Comparison of ENCODE assay signal across 8 mouse cellular contexts in genomic region chr8:83773452-83773846, GRCm38 (mm10). TPM values are rescaled to one million over a fixed set of nuclear protein-coding genes. Genes with fewer than 3 reads are reported as not detected.
A peak's percentile ranks its signal among the peaks of the same experiment; 100 is the strongest.
DNase-seq lines count a peak whose midpoint lies in the region; ATAC-seq and TF ChIP-seq lines count a peak whose summit lies in the region.

No protein-coding gene starts in this region.

- no peaks in the 10 kb centered on the region for H3K9me3 ChIP-seq in forebrain, embryonic 14.5 days (replicated peaks; ENCODE audit: control insufficient read depth, low read length)
- no peaks in the 10 kb centered on the region for H3K9me3 ChIP-seq in limb, embryonic 13.5 days
- H3K9me3 ChIP-seq in neural tube, embryonic 15.5 days (replicated peaks) = no peaks in the 10 kb centered on the region

- H3K4me3 ChIP-seq in left cerebral cortex, adult 2 months = peak overlapping the region; percentile 45
- H3K4me3 ChIP-seq in forebrain, embryonic 14.5 days (ENCODE audit: low read depth, low read length) = peak overlapping the region; percentile 32; the same call in 1 of the 2 replicates
- H3K4me3 ChIP-seq in limb, embryonic 13.5 days = peak overlapping the region; percentile 40
- H3K4me3 ChIP-seq in neural tube, embryonic 15.5 days (replicated peaks) = peak overlapping the region; percentile 35; the same call in 1 of the 2 replicates

- H3K9ac ChIP-seq in forebrain, embryonic 14.5 days (ENCODE audit: low read length) = no peak overlapping the region
- H3K9ac ChIP-seq in limb, embryonic 13.5 days = no peak overlapping the region
- H3K9ac ChIP-seq in neural tube, embryonic 15.5 days (replicated peaks) = no peak overlapping the region

- H3K4me2 ChIP-seq in forebrain, embryonic 14.5 days (ENCODE audit: low read length) = peak overlapping the region; percentile 67
- peak overlapping the region; percentile 68 for H3K4me2 ChIP-seq in limb, embryonic 13.5 days (replicated peaks)
- peak overlapping the region; percentile 64 for H3K4me2 ChIP-seq in neural tube, embryonic 15.5 days

- H3K27ac ChIP-seq in left cerebral cortex, adult 2 months = no peak overlapping the region
- no peak overlapping the region for H3K27ac ChIP-seq in forebrain, embryonic 14.5 days (ENCODE audit: low read depth, low read length)
- H3K27ac ChIP-seq in limb, embryonic 13.5 days = no peak overlapping the region
- no peak overlapping the region for H3K27ac ChIP-seq in neural tube, embryonic 15.5 days (replicated peaks)

- no peaks in the 10 kb centered on the region for H3K27me3 ChIP-seq in forebrain, embryonic 14.5 days (replicated peaks; ENCODE audit: control insufficient read depth, insufficient read depth, low read length)
- no peaks in the 10 kb centered on the region for H3K27me3 ChIP-seq in limb, embryonic 13.5 days
- H3K27me3 ChIP-seq in neural tube, embryonic 15.5 days (replicated peaks) = peaks cover 32% of the 10 kb centered on the region

- no peak for DNase-seq in left cerebral cortex, adult 2 months (ENCODE audit: extremely low spot score in 1 of 2, low spot score in 2 of 2)
- no peak for DNase-seq in left cerebral cortex, postnatal 4 days
- DNase-seq in forebrain, embryonic 14.5 days (ENCODE audit: low spot score) = no peak
- DNase-seq in cerebellum, adult 11-12 months = no peak
- no peak for DNase-seq in adrenal gland, postnatal 14 days

- TF ChIP-seq CTCF in left cerebral cortex, adult 2 months (IDR thresholded peaks at IDR 0.05) = no peak

- intact Hi-C loops in left cerebral cortex, adult 2 months (cut with DNase I) = no loop called here
- intact Hi-C loops in left cerebral cortex, postnatal 4 days (cut with DNase I) = loop anchor here (10.0 kb wide), 1 partner anchor 181 kb away; the partner anchor contains the start of genes Asf1b and Gm10644

- 52% methylated on average over 6 of the region's 6 CpGs for WGBS in forebrain, embryonic 14.5 days
- WGBS in limb, embryonic 13.5 days = 45% methylated on average over 6 of the region's 6 CpGs
- WGBS in neural tube, embryonic 15.5 days = 43% methylated on average over 6 of the region's 6 CpGs

- H3K4me1 ChIP-seq in forebrain, embryonic 14.5 days (ENCODE audit: control insufficient read depth, insufficient read depth, low read length) = peaks cover 2% of the 10 kb centered on the region; the same call in 1 of the 2 replicates
- H3K4me1 ChIP-seq in limb, embryonic 13.5 days = peaks cover 6% of the 10 kb centered on the region; the same call in 1 of the 2 replicates
- peaks cover 18% of the 10 kb centered on the region for H3K4me1 ChIP-seq in neural tube, embryonic 15.5 days

- ATAC-seq in forebrain, embryonic 14.5 days = no peak
- ATAC-seq in limb, embryonic 13.5 days (ENCODE audit: low FRiP score, low read depth) = no peak
- ATAC-seq in neural tube, embryonic 15.5 days (ENCODE audit: low FRiP score) = no peak
- ATAC-seq in granulocyte monocyte progenitor cell, adult 5-6 weeks (replicated peaks; ENCODE audit: poor library complexity, severe bottlenecking) = no peak

- H3K36me3 ChIP-seq in forebrain, embryonic 14.5 days (ENCODE audit: control insufficient read depth, insufficient read depth, low read length) = no peaks in the 10 kb centered on the region
- H3K36me3 ChIP-seq in limb, embryonic 13.5 days = no peaks in the 10 kb centered on the region
- H3K36me3 ChIP-seq in neural tube, embryonic 15.5 days = no peaks in the 10 kb centered on the region

RNA-seq across cellular contexts. Expression of gene Adgre5, which starts 32.3 kb away (rescaled TPM):
- 10 to 100 TPM in 1 of 2 experiments, 1 to 10 TPM in 1; 8.9 to 11.5 TPM for total RNA-seq in left cerebral cortex, adult 2 months (2021)
- total RNA-seq in left cerebral cortex, postnatal 4 days (2021) = 10 to 100 TPM in 1 of 2 experiments, 1 to 10 TPM in 1; 9.4 to 11.5 TPM
- polyA plus RNA-seq in forebrain, embryonic 14.5 days (2014; fragmentation: Nextera tagmentation; extraction: Ambion mirVana) = 9.3 and 12.4 TPM in 2 replicates
- 35.8 and 39.8 TPM in 2 replicates for polyA plus RNA-seq in limb, embryonic 13.5 days (2015; fragmentation: Nextera tagmentation; extraction: Ambion mirVana)
- polyA plus RNA-seq in neural tube, embryonic 15.5 days (2015; fragmentation: Nextera tagmentation; extraction: Ambion mirVana) = 12.2 and 15.5 TPM in 2 replicates
- total RNA-seq in adrenal gland, postnatal 14 days (2021) = 47.5 and 49.0 TPM in 2 replicates
- 21.4 and 25.7 TPM in 2 replicates for total RNA-seq in granulocyte monocyte progenitor cell, adult 5-6 weeks (2014; fragmentation: Nextera tagmentation)
- 21.7 and 27.2 TPM in 2 replicates for total RNA-seq in granulocyte monocyte progenitor cell, adult 5-6 weeks (2017)

RNA-seq across cellular contexts. Expression of gene Ddx39, which starts 58.5 kb away (rescaled TPM):
- 10 to 100 TPM; 19.9 to 20.2 TPM for total RNA-seq in left cerebral cortex, adult 2 months (2021)
- 10 to 100 TPM; 39.1 to 39.7 TPM for total RNA-seq in left cerebral cortex, postnatal 4 days (2021)
- polyA plus RNA-seq in forebrain, embryonic 14.5 days (2014; fragmentation: Nextera tagmentation; extraction: Ambion mirVana) = 120 and 133 TPM in 2 replicates
- 138 and 143 TPM in 2 replicates for polyA plus RNA-seq in limb, embryonic 13.5 days (2015; fragmentation: Nextera tagmentation; extraction: Ambion mirVana)
- 86.5 and 117 TPM in 2 replicates for polyA plus RNA-seq in neural tube, embryonic 15.5 days (2015; fragmentation: Nextera tagmentation; extraction: Ambion mirVana)
- total RNA-seq in adrenal gland, postnatal 14 days (2021) = 31.2 and 32.9 TPM in 2 replicates
- 115 and 123 TPM in 2 replicates for total RNA-seq in granulocyte monocyte progenitor cell, adult 5-6 weeks (2014; fragmentation: Nextera tagmentation)
- total RNA-seq in granulocyte monocyte progenitor cell, adult 5-6 weeks (2017) = 123 and 124 TPM in 2 replicates
